Mouse (Mus musculus) spleen, adult 2 months (tissue): ENCODE measurements around the gene Aif1l.

Experiments used
- CTCF ChIP-seq: fragments of 200-500 bp; IDR thresholded peaks from 2 replicates; pipeline ENCODE4 v1.5.1; 2011; ENCODE audit warnings: mild to moderate bottlenecking, inconsistent platforms; ENCODE audit not compliant: insufficient read depth, insufficient read length, insufficient replicate concordance; ENCODE audit errors: extremely low read depth
- POLR2A ChIP-seq: fragments of 200-500 bp; IDR thresholded peaks from 2 replicates; pipeline ENCODE4 v1.6.1; 2011; ENCODE audit warnings: low read depth, low read length, inconsistent platforms

DNA sequence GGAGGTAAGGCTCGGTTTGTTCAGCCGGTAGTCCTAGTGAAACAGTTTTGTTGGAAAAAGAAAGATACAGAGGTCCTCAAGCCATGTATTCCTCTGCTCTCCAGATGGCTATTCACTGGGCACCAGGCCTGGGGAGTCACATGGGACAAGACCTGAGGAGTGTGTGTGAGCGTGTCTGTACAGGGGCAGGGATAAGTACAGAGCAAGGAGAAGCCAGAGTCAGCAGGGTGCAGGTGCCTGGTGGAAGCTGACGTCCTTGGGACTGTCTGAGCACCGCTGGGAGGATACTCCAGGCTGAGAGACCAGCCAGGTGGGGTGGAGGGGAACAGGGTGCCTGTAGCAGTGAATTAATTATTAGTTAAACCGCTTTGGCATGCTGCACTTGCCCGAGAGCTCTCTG lies 13.6 kb downstream of the Aif1l start:
- TF ChIP-seq POLR2A = no peak
- no peak for TF ChIP-seq CTCF
